8 mouse cellular contexts compared by ENCODE assay signal in genomic region chr6:128838342-128839265, GRCm38 (mm10). TPM values are rescaled to one million over a fixed set of nuclear protein-coding genes. Genes with fewer than 3 reads are reported as not detected.
A peak's percentile ranks its signal among the peaks of the same experiment; 100 is the strongest.
DNase-seq lines count a peak whose midpoint lies in the region; ATAC-seq and TF ChIP-seq lines count a peak whose summit lies in the region.

No protein-coding gene starts in this region.

- no peak for TF ChIP-seq POLR2A in kidney, adult 2 months (IDR thresholded peaks at IDR 0.05; ENCODE audit: low read depth, low read length)
- TF ChIP-seq POLR2A in spleen, adult 2 months (IDR thresholded peaks at IDR 0.05; ENCODE audit: low read depth, low read length), result no peak

- peak overlapping the region; percentile 93 for H3K27ac ChIP-seq in embryonic facial prominence, embryonic 12.5 days
- peak overlapping the region; percentile 89 for H3K27ac ChIP-seq in kidney, adult 2 months (ENCODE audit: insufficient read depth, low read depth, low read length)
- H3K27ac ChIP-seq in limb, embryonic 12.5 days, result peak overlapping the region; percentile 93
- H3K27ac ChIP-seq in midbrain, embryonic 14.5 days (replicated peaks; ENCODE audit: low read depth, low read length), result peak overlapping the region; percentile 75
- H3K27ac ChIP-seq in spleen, adult 2 months (ENCODE audit: insufficient read depth, low read length), result peak overlapping the region; percentile 93

- H3K4me2 ChIP-seq in embryonic facial prominence, embryonic 12.5 days (replicated peaks), result peak overlapping the region; percentile 54
- peak overlapping the region; percentile 54 for H3K4me2 ChIP-seq in limb, embryonic 12.5 days
- peak overlapping the region; percentile 67 for H3K4me2 ChIP-seq in midbrain, embryonic 14.5 days (ENCODE audit: low read length)

- peak; percentile 54 for ATAC-seq in embryonic facial prominence, embryonic 12.5 days (ENCODE audit: insufficient number of reproducible peaks, insufficient read depth, low FRiP score, low TSS enrichment)
- ATAC-seq in limb, embryonic 12.5 days (ENCODE audit: insufficient number of reproducible peaks, insufficient read depth, low FRiP score, low TSS enrichment, low read depth), result peak; percentile 16; the same call in 1 of the 2 replicates
- peak; percentile 59 for ATAC-seq in midbrain, embryonic 14.5 days (ENCODE audit: low FRiP score, low TSS enrichment)

- H3K4me1 ChIP-seq in embryonic facial prominence, embryonic 12.5 days, result 0 out of 2 replicates have a peak, but pooled peaks cover 7% of the 10 kb centered on the region
- H3K4me1 ChIP-seq in kidney, adult 2 months (ENCODE audit: control insufficient read depth, insufficient read depth, low read length), result no peaks in the 10 kb centered on the region
- H3K4me1 ChIP-seq in limb, embryonic 12.5 days (replicated peaks), result peaks cover 16% of the 10 kb centered on the region
- H3K4me1 ChIP-seq in midbrain, embryonic 14.5 days (ENCODE audit: control insufficient read depth, insufficient read depth, low read length), result peaks cover 7% of the 10 kb centered on the region; the same call in 1 of the 2 replicates
- peaks cover 11% of the 10 kb centered on the region for H3K4me1 ChIP-seq in spleen, adult 2 months (ENCODE audit: control insufficient read depth, insufficient read depth, insufficient read length)

- WGBS in embryonic facial prominence, embryonic 12.5 days, result under 1% methylated on average over 49 of the region's 49 CpGs
- WGBS in kidney, adult 2 months, result under 1% methylated on average over 49 of the region's 49 CpGs
- WGBS in limb, embryonic 12.5 days, result under 1% methylated on average over 49 of the region's 49 CpGs
- under 1% methylated on average over 49 of the region's 49 CpGs for WGBS in midbrain, embryonic 14.5 days
- WGBS in spleen, adult 2 months, result under 1% methylated on average over 49 of the region's 49 CpGs

- peak overlapping the region; percentile 60 for H3K9ac ChIP-seq in embryonic facial prominence, embryonic 12.5 days
- H3K9ac ChIP-seq in limb, embryonic 12.5 days (replicated peaks), result peak overlapping the region; percentile 75
- H3K9ac ChIP-seq in midbrain, embryonic 14.5 days (replicated peaks; ENCODE audit: low read length), result peak overlapping the region; percentile 78

- H3K9me3 ChIP-seq in embryonic facial prominence, embryonic 12.5 days, result no peaks in the 10 kb centered on the region
- no peaks in the 10 kb centered on the region for H3K9me3 ChIP-seq in limb, embryonic 12.5 days
- H3K9me3 ChIP-seq in midbrain, embryonic 14.5 days (ENCODE audit: control insufficient read depth, low read length), result no peaks in the 10 kb centered on the region

- peak overlapping the region; percentile 76 for H3K4me3 ChIP-seq in embryonic facial prominence, embryonic 12.5 days
- H3K4me3 ChIP-seq in kidney, adult 2 months (ENCODE audit: insufficient read depth, low read depth, low read length), result peak overlapping the region; percentile 95
- peak overlapping the region; percentile 62 for H3K4me3 ChIP-seq in limb, embryonic 12.5 days (replicated peaks)
- peak overlapping the region; percentile 80 for H3K4me3 ChIP-seq in midbrain, embryonic 14.5 days (replicated peaks; ENCODE audit: low read depth, low read length)
- H3K4me3 ChIP-seq in spleen, adult 2 months (ENCODE audit: extremely low read depth, insufficient read depth, insufficient read length), result peak overlapping the region; percentile 97

- peak; percentile 96 for DNase-seq in 3T3-L1 (ENCODE audit: low read depth, low spot score)
- DNase-seq in adrenal gland, postnatal 36 days, result peak; percentile 83 to 88
- peak; percentile 92 to 96 for DNase-seq in heart, adult 18-20 months
- peak; percentile 95 for DNase-seq in kidney, adult 2 months
- DNase-seq in midbrain, embryonic 14.5 days, result peak; percentile 93
- DNase-seq in spleen, adult 2 months (ENCODE audit: low read depth in 1 of 2, low spot score in 2 of 2), result peak; percentile 76 to 82

- no peaks in the 10 kb centered on the region for H3K36me3 ChIP-seq in embryonic facial prominence, embryonic 12.5 days
- no peaks in the 10 kb centered on the region for H3K36me3 ChIP-seq in kidney, adult 2 months (ENCODE audit: control insufficient read depth, insufficient read depth, low read length)
- no peaks in the 10 kb centered on the region for H3K36me3 ChIP-seq in limb, embryonic 12.5 days
- no peaks in the 10 kb centered on the region for H3K36me3 ChIP-seq in midbrain, embryonic 14.5 days (ENCODE audit: control insufficient read depth, insufficient read depth, low read length)
- H3K36me3 ChIP-seq in spleen, adult 2 months (ENCODE audit: control insufficient read depth, insufficient read depth, low read length), result no peaks in the 10 kb centered on the region

- TF ChIP-seq CTCF in kidney, adult 2 months (conservative IDR thresholded peaks at IDR 0.05; ENCODE audit: insufficient read depth, insufficient read length, low read depth, low read length), result no peak
- no peak for TF ChIP-seq CTCF in spleen, adult 2 months (IDR thresholded peaks at IDR 0.05; ENCODE audit: extremely low read depth, insufficient read depth, insufficient read length, insufficient replicate concordance)

- H3K27me3 ChIP-seq in embryonic facial prominence, embryonic 12.5 days, result no peaks in the 10 kb centered on the region
- H3K27me3 ChIP-seq in kidney, adult 2 months (replicated peaks; ENCODE audit: control insufficient read depth, insufficient read depth, low read length), result no peaks in the 10 kb centered on the region
- H3K27me3 ChIP-seq in limb, embryonic 12.5 days, result no peaks in the 10 kb centered on the region
- no peaks in the 10 kb centered on the region for H3K27me3 ChIP-seq in midbrain, embryonic 14.5 days (ENCODE audit: control insufficient read depth, insufficient read depth, low read length)
- H3K27me3 ChIP-seq in spleen, adult 2 months (ENCODE audit: control insufficient read depth, insufficient read depth, low read length), result no peaks in the 10 kb centered on the region

RNA-seq across cellular contexts. Expression of gene Klrb1b, which starts 12.5 kb away (rescaled TPM):
- total RNA-seq in adrenal gland, postnatal 36 days (2021), result under 1 TPM in 1 of 2 experiments, not detected in 1; 0.23 TPM
- polyA plus RNA-seq in embryonic facial prominence, embryonic 12.5 days (2016; fragmentation: Nextera tagmentation; extraction: Ambion mirVana), result not detected in 2 replicates
- under 1 TPM; 0.21 to 0.45 TPM for total RNA-seq in heart, adult 18-20 months (2021)
- 0.03 and 0.11 TPM in 2 replicates for polyA plus RNA-seq in kidney, adult 2 months (2012; rRNA removed)
- polyA plus RNA-seq in limb, embryonic 12.5 days (2016; fragmentation: Nextera tagmentation; extraction: Ambion mirVana), result not detected in 2 replicates
- polyA plus RNA-seq in midbrain, embryonic 14.5 days (2014; fragmentation: Nextera tagmentation; extraction: Ambion mirVana), result 0.09 and 0.14 TPM in 2 replicates
- polyA plus RNA-seq in spleen, adult 2 months (2012; rRNA removed), result 0.62 and 1.7 TPM in 2 replicates

RNA-seq across cellular contexts. Expression of gene Gm44511, which starts 12.5 kb away (rescaled TPM):
- not detected for total RNA-seq in adrenal gland, postnatal 36 days (2021)
- not detected in 2 replicates for polyA plus RNA-seq in embryonic facial prominence, embryonic 12.5 days (2016; fragmentation: Nextera tagmentation; extraction: Ambion mirVana)
- total RNA-seq in heart, adult 18-20 months (2021), result not detected
- 0.23 TPM in 1 of 2 replicates, not detected in the other for polyA plus RNA-seq in kidney, adult 2 months (2012; rRNA removed)
- polyA plus RNA-seq in limb, embryonic 12.5 days (2016; fragmentation: Nextera tagmentation; extraction: Ambion mirVana), result not detected in 2 replicates
- polyA plus RNA-seq in midbrain, embryonic 14.5 days (2014; fragmentation: Nextera tagmentation; extraction: Ambion mirVana), result not detected in 2 replicates
- polyA plus RNA-seq in spleen, adult 2 months (2012; rRNA removed), result 0.23 and 0.53 TPM in 2 replicates

RNA-seq across cellular contexts. Expression of gene Clec2i, which starts 48.8 kb away (rescaled TPM):
- not detected for total RNA-seq in adrenal gland, postnatal 36 days (2021)
- not detected in 2 replicates for polyA plus RNA-seq in embryonic facial prominence, embryonic 12.5 days (2016; fragmentation: Nextera tagmentation; extraction: Ambion mirVana)
- total RNA-seq in heart, adult 18-20 months (2021), result under 1 TPM in 1 of 2 experiments, not detected in 1; 0.62 TPM
- 0.10 and 0.50 TPM in 2 replicates for polyA plus RNA-seq in kidney, adult 2 months (2012; rRNA removed)
- not detected in 2 replicates for polyA plus RNA-seq in limb, embryonic 12.5 days (2016; fragmentation: Nextera tagmentation; extraction: Ambion mirVana)
- not detected in 2 replicates for polyA plus RNA-seq in midbrain, embryonic 14.5 days (2014; fragmentation: Nextera tagmentation; extraction: Ambion mirVana)
- polyA plus RNA-seq in spleen, adult 2 months (2012; rRNA removed), result 5.0 and 9.6 TPM in 2 replicates

RNA-seq across cellular contexts. Expression of gene Klrb1c, which starts 49.6 kb away (rescaled TPM):
- under 1 TPM; 0.16 to 0.20 TPM for total RNA-seq in adrenal gland, postnatal 36 days (2021)
- polyA plus RNA-seq in embryonic facial prominence, embryonic 12.5 days (2016; fragmentation: Nextera tagmentation; extraction: Ambion mirVana), result not detected in 2 replicates
- not detected for total RNA-seq in heart, adult 18-20 months (2021)
- 0.15 and 0.31 TPM in 2 replicates for polyA plus RNA-seq in kidney, adult 2 months (2012; rRNA removed)
- not detected in 2 replicates for polyA plus RNA-seq in limb, embryonic 12.5 days (2016; fragmentation: Nextera tagmentation; extraction: Ambion mirVana)
- polyA plus RNA-seq in midbrain, embryonic 14.5 days (2014; fragmentation: Nextera tagmentation; extraction: Ambion mirVana), result not detected in 2 replicates
- polyA plus RNA-seq in spleen, adult 2 months (2012; rRNA removed), result 3.0 and 8.5 TPM in 2 replicates

RNA-seq across cellular contexts. Expression of gene BC035044, which starts 52.3 kb away (rescaled TPM):
- under 1 TPM in 1 of 2 experiments, not detected in 1; 0.30 TPM for total RNA-seq in adrenal gland, postnatal 36 days (2021)
- polyA plus RNA-seq in embryonic facial prominence, embryonic 12.5 days (2016; fragmentation: Nextera tagmentation; extraction: Ambion mirVana), result 0.79 and 1.2 TPM in 2 replicates
- total RNA-seq in heart, adult 18-20 months (2021), result 1 to 10 TPM in 1 of 2 experiments, under 1 TPM in 1; 0.45 to 1.4 TPM
- polyA plus RNA-seq in kidney, adult 2 months (2012; rRNA removed), result 0.45 and 1.6 TPM in 2 replicates
- polyA plus RNA-seq in limb, embryonic 12.5 days (2016; fragmentation: Nextera tagmentation; extraction: Ambion mirVana), result 0.51 and 0.70 TPM in 2 replicates
- 0.19 and 0.36 TPM in 2 replicates for polyA plus RNA-seq in midbrain, embryonic 14.5 days (2014; fragmentation: Nextera tagmentation; extraction: Ambion mirVana)
- polyA plus RNA-seq in spleen, adult 2 months (2012; rRNA removed), result 16.3 and 22.9 TPM in 2 replicates

Comparison
In these comparisons a context has a peak if more than half of its experiments do, and no peak if none do; other contexts are left out.
1. Peak in every context shown above with its lines: DNase-seq, ATAC-seq, H3K4me3 ChIP-seq and H3K27ac ChIP-seq.